Mouse (Mus musculus): ENCODE measurements around the gene Ppard. TPM values are rescaled to one million over a fixed set of nuclear protein-coding genes. Genes with fewer than 3 reads are reported as not detected.
A peak's percentile ranks its signal among the peaks of the same experiment; 100 is the strongest.

Ppard gene
- polyA plus RNA-seq, 1 experiment = 132 TPM

- Histone ChIP-seq H3K4me1 (peaks cover 87% of the 10 kb centered on the region), H3K4me3 (replicated peaks) (peak overlapping the region; percentile 52), H3K27me3 (replicated peaks) (peaks cover 5% of the 10 kb centered on the region), H3K9me3 (peaks cover 12% of the 10 kb centered on the region), H3K36me3 (replicated peaks; ENCODE audit: low read length) (peaks cover 91% of the 10 kb centered on the region)
- TF ChIP-seq GATA1 (IDR thresholded peaks at IDR 0.05; ENCODE audit: borderline replicate concordance, low read length) = no peak
- no peak for TF ChIP-seq FLI1 (IDR thresholded peaks at IDR 0.05; ENCODE audit: low read length)
These were observed 58.2 kb downstream of the Ppard start for GRCm38 (mm10) chr17:28290671-28291070.

GRCm38 (mm10) chr17:28291346-28291745 lies 58.8 kb downstream of the Ppard start:
- H3K4me3 ChIP-seq (replicated peaks) = peak overlapping the region; percentile 12
- H3K4me1 ChIP-seq = peaks cover 84% of the 10 kb centered on the region
- no peak; the same call in 2 of the 3 replicates for TF ChIP-seq GATA1 (IDR thresholded peaks at IDR 0.05; ENCODE audit: borderline replicate concordance, low read length)
- no peak for TF ChIP-seq FLI1 (IDR thresholded peaks at IDR 0.05; ENCODE audit: low read length)
- peaks cover 12% of the 10 kb centered on the region for H3K9me3 ChIP-seq
- H3K36me3 ChIP-seq (replicated peaks; ENCODE audit: low read length) = peaks cover 91% of the 10 kb centered on the region
- peaks cover 5% of the 10 kb centered on the region for H3K27me3 ChIP-seq (replicated peaks)

- H3K36me3 ChIP-seq (replicated peaks; ENCODE audit: low read length) = peaks cover 91% of the 10 kb centered on the region
- TF ChIP-seq GATA1 (IDR thresholded peaks at IDR 0.05; ENCODE audit: borderline replicate concordance, low read length) = no peak
- no peak for TF ChIP-seq FLI1 (IDR thresholded peaks at IDR 0.05; ENCODE audit: low read length)
- H3K9me3 ChIP-seq = peaks cover 12% of the 10 kb centered on the region
- peaks cover 5% of the 10 kb centered on the region for H3K27me3 ChIP-seq (replicated peaks)
- H3K4me1 ChIP-seq = peaks cover 68% of the 10 kb centered on the region
- H3K4me3 ChIP-seq (replicated peaks) = peak overlapping the region; percentile 80
These were observed 61.2 kb downstream of the Ppard start for GRCm38 (mm10) chr17:28293716-28294115.

- peak overlapping the region; percentile 80 for H3K4me3 ChIP-seq (replicated peaks)
- H3K4me1 ChIP-seq = peaks cover 74% of the 10 kb centered on the region
- H3K9me3 ChIP-seq = peaks cover 12% of the 10 kb centered on the region
- peaks cover 5% of the 10 kb centered on the region for H3K27me3 ChIP-seq (replicated peaks)
- TF ChIP-seq GATA1 (IDR thresholded peaks at IDR 0.05; ENCODE audit: borderline replicate concordance, low read length) (no peak), FLI1 (IDR thresholded peaks at IDR 0.05; ENCODE audit: low read length) (no peak; the same call in 1 of the 2 replicates)
- peaks cover 97% of the 10 kb centered on the region for H3K36me3 ChIP-seq (replicated peaks; ENCODE audit: low read length)
These were observed 62.2 kb downstream of the Ppard start for GRCm38 (mm10) chr17:28294449-28295333.

GRCm38 (mm10) chr17:28298888-28299287 lies 66.4 kb downstream of the Ppard start:
- Histone ChIP-seq H3K4me1 (peaks cover 48% of the 10 kb centered on the region), H3K9me3 (no peaks in the 10 kb centered on the region), H3K27me3 (replicated peaks) (no peaks in the 10 kb centered on the region), H3K4me3 (replicated peaks) (no peak overlapping the region), H3K36me3 (replicated peaks; ENCODE audit: low read length) (peaks cover 95% of the 10 kb centered on the region)
- TF ChIP-seq FLI1 (IDR thresholded peaks at IDR 0.05; ENCODE audit: low read length) (no peak), GATA1 (IDR thresholded peaks at IDR 0.05; ENCODE audit: borderline replicate concordance, low read length) (no peak)

- Histone ChIP-seq H3K36me3 (replicated peaks; ENCODE audit: low read length) (peaks cover 86% of the 10 kb centered on the region), H3K9me3 (0 out of 2 replicates have a peak, but pooled peaks cover 3% of the 10 kb centered on the region), H3K27me3 (replicated peaks) (no peaks in the 10 kb centered on the region), H3K4me3 (replicated peaks) (no peak overlapping the region), H3K4me1 (peaks cover 43% of the 10 kb centered on the region)
- TF ChIP-seq GATA1 (IDR thresholded peaks at IDR 0.05; ENCODE audit: borderline replicate concordance, low read length) (no peak), FLI1 (IDR thresholded peaks at IDR 0.05; ENCODE audit: low read length) (no peak)
These were observed 67.3 kb downstream of the Ppard start for GRCm38 (mm10) chr17:28299669-28300320.

- Histone ChIP-seq H3K36me3 (replicated peaks; ENCODE audit: low read length) (peaks cover 84% of the 10 kb centered on the region), H3K4me1 (peaks cover 39% of the 10 kb centered on the region), H3K27me3 (replicated peaks) (no peaks in the 10 kb centered on the region), H3K4me3 (replicated peaks) (no peak overlapping the region), H3K9me3 (peaks cover 8% of the 10 kb centered on the region)
- TF ChIP-seq GATA1 (IDR thresholded peaks at IDR 0.05; ENCODE audit: borderline replicate concordance, low read length) (no peak), FLI1 (IDR thresholded peaks at IDR 0.05; ENCODE audit: low read length) (no peak)
These were observed 67.8 kb downstream of the Ppard start for GRCm38 (mm10) chr17:28300323-28300722.

- Histone ChIP-seq H3K36me3 (replicated peaks; ENCODE audit: low read length) (peaks cover 83% of the 10 kb centered on the region), H3K27me3 (replicated peaks) (no peaks in the 10 kb centered on the region), H3K4me1 (peaks cover 39% of the 10 kb centered on the region), H3K4me3 (replicated peaks) (no peak overlapping the region), H3K9me3 (peaks cover 12% of the 10 kb centered on the region)
- TF ChIP-seq FLI1 (IDR thresholded peaks at IDR 0.05; ENCODE audit: low read length) (no peak), GATA1 (IDR thresholded peaks at IDR 0.05; ENCODE audit: borderline replicate concordance, low read length) (no peak)
These were observed 68.3 kb downstream of the Ppard start for GRCm38 (mm10) chr17:28300850-28301249.

- Histone ChIP-seq H3K27me3 (replicated peaks) (no peaks in the 10 kb centered on the region), H3K4me1 (peaks cover 44% of the 10 kb centered on the region), H3K9me3 (peaks cover 12% of the 10 kb centered on the region), H3K36me3 (replicated peaks; ENCODE audit: low read length) (peaks cover 40% of the 10 kb centered on the region), H3K4me3 (replicated peaks) (no peak overlapping the region)
- no peak for TF ChIP-seq GATA1 (IDR thresholded peaks at IDR 0.05; ENCODE audit: borderline replicate concordance, low read length)
- TF ChIP-seq FLI1 (IDR thresholded peaks at IDR 0.05; ENCODE audit: low read length) = no peak
These were observed 72.7 kb downstream of the Ppard start for GRCm38 (mm10) chr17:28305172-28305571.

Data from megakaryocyte, embryonic 14.5 days (primary cell).